Mouse (Mus musculus) midbrain, postnatal 0 days (tissue): ENCODE measurements at regions not wholly inside any gene's neighbourhood (a gene's known extent, or its start where the extent isn't known, plus 50 kb on each side); places are given as distances from the start of the nearest gene placed in this dataset.

Experiments
- ATAC-seq: fragments of 200-750 bp; cut with Nextera tagmentation; 2 replicates; pipeline ENCODE4 v1.8.0; 2017; ENCODE audit warnings: moderate number of reproducible peaks, mild to moderate bottlenecking, moderate TSS enrichment, moderate library complexity; ENCODE audit not compliant: low FRiP score
- DNase-seq: peaks from one replicate; pipeline ENCODE4 v3.0.0-alpha.2; 2015; ENCODE audit warnings: low spot score
- H3K27ac ChIP-seq: fragments of 300-500 bp; sonication (generic); 2 replicates; pipeline ENCODE4 v1.5.1; 2014; ENCODE audit warnings: low read depth, mild to moderate bottlenecking, low read length, mixed read lengths
- H3K27me3 ChIP-seq: fragments of 300-500 bp; sonication (generic); 2 replicates; pipeline ENCODE4 v1.6.1; 2014; ENCODE audit warnings: low read length, control low read depth, mixed read lengths; ENCODE audit not compliant: insufficient read depth
- H3K36me3 ChIP-seq: fragments of 300-500 bp; sonication (generic); 2 replicates; pipeline ENCODE4 v1.6.1; 2014; ENCODE audit warnings: low read length, control low read depth, mixed read lengths; ENCODE audit not compliant: insufficient read depth
- H3K4me1 ChIP-seq: fragments of 300-500 bp; sonication (generic); 2 replicates; pipeline ENCODE4 v1.6.1; 2014; ENCODE audit warnings: mild to moderate bottlenecking, control low read depth, antibody characterized with exemption, low read length, mixed read lengths; ENCODE audit not compliant: insufficient read depth
- H3K4me2 ChIP-seq: fragments of 300-500 bp; sonication (generic); 2 replicates; pipeline ENCODE4 v1.6.1; 2014; ENCODE audit warnings: low read depth, mild to moderate bottlenecking, low read length, mixed read lengths; ENCODE audit not compliant: poor library complexity, severe bottlenecking
- H3K4me3 ChIP-seq: fragments of 300-500 bp; sonication (generic); 2 replicates; pipeline ENCODE4 v1.5.1; 2014; ENCODE audit warnings: low read depth, mild to moderate bottlenecking, low read length, moderate library complexity
- H3K9ac ChIP-seq: fragments of 300-500 bp; sonication (generic); replicated peaks from 2 replicates; pipeline ENCODE4 v1.6.1; 2014; ENCODE audit warnings: mild to moderate bottlenecking, low read length, moderate library complexity, mixed read lengths; ENCODE audit not compliant: poor library complexity, severe bottlenecking
- H3K9me3 ChIP-seq: fragments of 300-500 bp; sonication (generic); 2 replicates; pipeline ENCODE4 v1.6.1; 2016; ENCODE audit warnings: low read length, control low read depth
- CTCF ChIP-seq: IDR thresholded peaks from 2 replicates; pipeline ENCODE4 v1.5.1; 2016; ENCODE audit warnings: antibody characterized with exemption, mild to moderate bottlenecking
- WGBS: fragments of 180-500 bp; shearing (Covaris S2); extraction: QIAGEN DNeasy Blood & Tissue Kit; methylation state at CpG from one replicate; pipeline ENCODE4 v1.1.7; 2014; 5-methylcytosine and 5-hydroxymethylcytosine counted together

DNA sequence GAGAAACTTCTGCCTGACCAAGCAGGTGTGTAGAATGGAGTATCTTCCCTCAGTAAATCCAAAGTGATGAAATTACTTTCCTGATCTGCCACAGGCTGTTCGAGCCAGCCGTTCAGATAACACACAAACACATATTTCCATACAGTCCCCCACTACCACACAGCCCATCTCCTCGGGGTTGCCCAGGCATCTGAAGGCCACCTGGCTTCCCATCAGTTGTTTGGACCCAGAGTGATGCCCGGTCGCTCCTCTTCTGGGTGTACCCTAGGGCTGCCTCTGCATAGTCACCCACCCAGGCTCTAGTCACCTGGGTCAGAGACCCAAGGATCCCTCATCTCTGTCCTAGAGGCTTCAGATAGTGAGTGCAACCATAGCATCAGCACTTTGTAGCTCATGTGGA is 107.9 kb downstream of the CK137956 start:
- H3K4me2 ChIP-seq, result no peak overlapping the region
- TF ChIP-seq CTCF, result no peak
- H3K4me3 ChIP-seq, result no peak overlapping the region
- no peak overlapping the region for H3K27ac ChIP-seq
- no peaks in the 10 kb centered on the region for H3K36me3 ChIP-seq
- no peaks in the 10 kb centered on the region for H3K27me3 ChIP-seq
- DNase-seq (no peak), ATAC-seq (no peak)
- no peak overlapping the region for H3K9ac ChIP-seq
- H3K4me1 ChIP-seq, result no peaks in the 10 kb centered on the region
- H3K9me3 ChIP-seq, result no peaks in the 10 kb centered on the region
- WGBS, result 90% methylated on average over 5 of the region's 5 CpGs

DNA sequence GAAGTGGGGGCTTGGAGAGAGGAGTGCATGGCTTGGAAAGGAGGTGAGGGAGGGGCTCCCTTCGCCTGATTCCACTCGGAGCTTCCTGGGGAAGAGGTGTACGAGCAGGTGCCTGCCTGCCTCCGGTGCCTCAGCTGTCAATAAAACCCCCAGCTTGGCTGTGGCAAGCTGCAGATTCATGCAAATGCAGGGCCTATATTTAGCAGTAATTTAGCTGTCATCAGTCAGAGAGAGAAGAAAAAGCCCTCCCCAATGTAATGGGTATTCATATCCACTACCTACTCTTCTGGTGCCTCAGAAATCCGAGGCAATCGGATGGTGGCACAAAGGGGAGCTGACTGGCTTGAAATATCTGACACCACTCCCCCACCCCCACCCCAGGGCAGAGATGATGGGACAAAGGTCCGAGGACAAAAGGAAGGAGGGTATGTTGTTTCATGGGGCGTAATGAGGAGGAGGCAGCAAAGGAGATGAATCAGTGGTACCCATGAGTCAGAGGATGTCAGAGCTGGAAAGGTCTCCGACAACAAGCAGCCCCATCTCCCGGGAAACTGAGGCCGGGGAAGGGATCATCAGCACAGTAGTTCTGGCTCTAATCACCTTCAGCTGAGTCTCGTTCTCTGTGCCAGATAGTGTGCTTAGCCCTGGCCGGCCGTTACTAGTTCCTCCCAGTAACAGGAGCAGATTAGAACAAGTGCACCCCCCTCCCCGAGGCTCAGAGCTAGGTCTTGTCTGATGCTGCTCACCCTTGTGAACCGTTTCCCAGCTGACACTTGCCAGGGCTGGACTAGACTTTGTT is 109.2 kb downstream of the CK137956 start:
- H3K9ac ChIP-seq, result no peak overlapping the region
- H3K4me1 ChIP-seq, result no peaks in the 10 kb centered on the region
- no peaks in the 10 kb centered on the region for H3K27me3 ChIP-seq
- H3K36me3 ChIP-seq, result no peaks in the 10 kb centered on the region
- TF ChIP-seq CTCF, result no peak
- no peak overlapping the region for H3K4me3 ChIP-seq
- no peak overlapping the region for H3K4me2 ChIP-seq
- no peaks in the 10 kb centered on the region for H3K9me3 ChIP-seq
- 52% methylated on average over 16 of the region's 16 CpGs for WGBS
- no peak overlapping the region for H3K27ac ChIP-seq
- ATAC-seq (no peak), DNase-seq (no peak)

DNA sequence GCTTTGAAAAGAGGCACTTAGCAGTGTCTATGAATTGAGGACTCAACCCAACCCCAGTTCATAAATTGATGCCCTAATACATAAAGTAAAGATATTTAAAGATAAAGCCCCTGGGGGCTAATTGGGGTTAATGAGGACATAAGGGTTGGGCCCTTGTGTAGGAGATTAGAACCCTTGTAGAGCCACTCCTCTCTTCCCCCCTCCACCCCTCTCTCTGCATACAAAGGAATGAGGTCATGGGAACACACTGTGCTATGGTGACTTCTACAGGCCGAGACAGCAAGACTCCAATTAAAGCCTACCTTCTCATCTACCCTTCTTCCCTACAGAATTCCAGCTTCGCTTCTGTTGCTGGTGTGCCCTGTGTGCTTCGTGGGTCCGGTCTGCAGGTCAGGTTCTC is 110.5 kb downstream of the CK137956 start:
- Histone ChIP-seq H3K4me1 (no peaks in the 10 kb centered on the region), H3K27ac (no peak overlapping the region), H3K4me3 (no peak overlapping the region), H3K9me3 (no peaks in the 10 kb centered on the region), H3K9ac (no peak overlapping the region), H3K27me3 (no peaks in the 10 kb centered on the region), H3K36me3 (no peaks in the 10 kb centered on the region), H3K4me2 (no peak overlapping the region)
- WGBS, result 84% methylated on average over 4 of the region's 4 CpGs
- DNase-seq (no peak), ATAC-seq (no peak)
- TF ChIP-seq CTCF, result no peak

DNA sequence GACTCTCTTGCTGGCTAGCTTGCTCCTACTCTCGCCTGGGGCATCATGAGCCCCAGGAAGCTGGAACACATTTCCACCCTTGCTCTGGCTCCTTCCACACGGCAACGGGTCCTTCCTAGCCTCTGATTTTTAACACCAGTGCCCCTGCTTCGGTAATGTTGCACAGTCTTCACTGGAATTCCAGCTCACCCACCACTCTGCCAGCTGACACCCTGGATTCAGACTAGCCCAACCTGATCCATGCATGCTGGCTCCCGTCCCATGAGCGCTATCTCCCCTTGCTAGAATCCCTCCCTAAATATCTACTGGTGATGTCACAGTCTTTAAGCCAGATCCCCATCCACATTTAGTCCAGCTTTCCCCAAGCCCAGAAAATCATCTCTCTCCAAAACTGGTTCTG is 111.2 kb downstream of the CK137956 start:
- no peak for DNase-seq
- Histone ChIP-seq H3K9me3 (no peaks in the 10 kb centered on the region), H3K4me1 (no peaks in the 10 kb centered on the region), H3K36me3 (no peaks in the 10 kb centered on the region), H3K9ac (no peak overlapping the region), H3K27me3 (no peaks in the 10 kb centered on the region), H3K27ac (no peak overlapping the region), H3K4me2 (no peak overlapping the region), H3K4me3 (no peak overlapping the region)
- ATAC-seq, result no peak
- 85% methylated on average over 6 of the region's 6 CpGs for WGBS
- no peak for TF ChIP-seq CTCF

DNA sequence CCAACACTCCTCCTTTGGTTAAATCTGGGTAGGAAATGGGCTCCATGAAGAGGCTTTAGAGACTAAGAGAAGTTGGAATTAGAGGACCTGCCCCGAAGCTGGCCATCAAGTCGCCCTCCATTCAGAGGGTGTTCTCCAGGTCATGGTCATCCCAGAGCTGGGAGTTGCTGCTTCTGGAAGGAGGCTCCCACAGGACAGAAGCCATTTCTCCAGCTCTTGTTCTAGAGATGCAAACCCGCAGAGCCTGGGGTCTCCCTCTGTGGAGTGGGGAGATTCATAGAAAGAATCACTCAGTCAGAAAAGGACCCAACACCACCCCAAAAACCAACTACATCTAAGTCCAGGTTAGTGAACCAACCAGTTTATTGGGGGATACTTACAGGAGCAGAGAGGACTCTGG is 112.2 kb downstream of the CK137956 start:
- H3K4me2 ChIP-seq, result no peak overlapping the region
- no peak for ATAC-seq
- WGBS, result 97% methylated on average over 3 of the region's 3 CpGs

DNA sequence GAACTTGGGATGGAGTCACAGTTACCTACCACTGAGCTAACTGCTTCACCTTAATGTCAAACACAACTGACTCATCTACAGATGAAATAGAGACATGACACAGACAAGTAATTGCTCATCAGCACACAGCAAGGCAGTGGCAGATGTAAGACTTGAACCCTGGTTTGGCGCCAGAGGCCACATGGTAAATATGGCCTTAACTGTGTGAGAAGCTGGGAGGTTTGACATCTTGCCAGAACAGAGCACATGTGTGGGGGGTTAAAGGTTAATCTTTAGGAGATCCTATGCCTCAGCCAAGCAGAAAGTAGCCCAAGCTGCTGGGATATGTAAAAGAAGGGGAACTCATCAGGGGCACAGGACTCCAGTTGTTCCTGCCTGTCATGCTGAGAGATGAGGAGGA is 114.9 kb downstream of the CK137956 start:
- H3K4me3 ChIP-seq, result no peak overlapping the region
- TF ChIP-seq CTCF, result no peak

More for the DNA sequence above, 112.2 kb downstream of the CK137956 start:
- Histone ChIP-seq H3K9me3 (no peaks in the 10 kb centered on the region), H3K9ac (no peak overlapping the region), H3K4me1 (no peaks in the 10 kb centered on the region), H3K4me3 (no peak overlapping the region), H3K36me3 (no peaks in the 10 kb centered on the region), H3K27ac (no peak overlapping the region), H3K27me3 (no peaks in the 10 kb centered on the region)
- no peak for DNase-seq
- no peak for TF ChIP-seq CTCF

More for the DNA sequence above, 114.9 kb downstream of the CK137956 start:
- Histone ChIP-seq H3K27ac (no peak overlapping the region), H3K4me2 (no peak overlapping the region), H3K4me1 (no peaks in the 10 kb centered on the region), H3K36me3 (no peaks in the 10 kb centered on the region), H3K27me3 (no peaks in the 10 kb centered on the region), H3K9ac (no peak overlapping the region), H3K9me3 (no peaks in the 10 kb centered on the region)
- ATAC-seq (no peak), DNase-seq (peak; percentile 26)
- WGBS, result 88% methylated on average over 1 of the region's 1 CpGs
